Mouse (Mus musculus) midbrain, embryonic 16.5 days (tissue): ENCODE measurements around the gene Rhoa. TPM values are rescaled to one million over a fixed set of nuclear protein-coding genes. Genes with fewer than 3 reads are reported as not detected.
"Not testable (repeated sequence)": the region's sequence is repeated elsewhere in the genome, so short reads cannot be mapped to it uniquely, and the experiment has no call there.

ENCODE experiments used
- ATAC-seq: fragments of 200-750 bp; cut with Nextera tagmentation; 2 replicates; pipeline ENCODE4 v1.8.0; 2017; ENCODE audit warnings: moderate TSS enrichment
- H3K27ac ChIP-seq: fragments of 300-500 bp; sonication (generic); 2 replicates; pipeline ENCODE4 v1.5.1; 2014; ENCODE audit warnings: mild to moderate bottlenecking, low read length, mixed read lengths
- H3K27me3 ChIP-seq: fragments of 300-500 bp; sonication (generic); 2 replicates; pipeline ENCODE4 v1.6.1; 2014; ENCODE audit warnings: low read depth, low read length, mixed read lengths; ENCODE audit not compliant: control insufficient read depth, insufficient read depth
- H3K36me3 ChIP-seq: fragments of 300-500 bp; sonication (generic); 2 replicates; pipeline ENCODE4 v1.6.1; 2014; ENCODE audit warnings: mild to moderate bottlenecking, low read length, moderate library complexity, mixed read lengths; ENCODE audit not compliant: control insufficient read depth, insufficient read depth
- H3K4me1 ChIP-seq: fragments of 300-500 bp; sonication (generic); 2 replicates; pipeline ENCODE4 v1.6.1; 2014; ENCODE audit warnings: mild to moderate bottlenecking, low read length, mixed read lengths; ENCODE audit not compliant: control insufficient read depth, insufficient read depth
- H3K4me2 ChIP-seq: fragments of 300-500 bp; sonication (generic); 2 replicates; pipeline ENCODE4 v1.6.1; 2014; ENCODE audit warnings: mild to moderate bottlenecking, low read length, mixed read lengths
- H3K4me3 ChIP-seq: fragments of 300-500 bp; sonication (generic); 2 replicates; pipeline ENCODE4 v1.5.1; 2014; ENCODE audit warnings: low read depth, mild to moderate bottlenecking, low read length, moderate library complexity, mixed read lengths
- H3K9ac ChIP-seq: fragments of 300-500 bp; sonication (generic); 2 replicates; pipeline ENCODE4 v1.6.1; 2014; ENCODE audit warnings: low read depth, low read length, mixed read lengths
- H3K9me3 ChIP-seq: fragments of 300-500 bp; sonication (generic); replicated peaks from 2 replicates; pipeline ENCODE4 v1.6.1; 2014; ENCODE audit warnings: mild to moderate bottlenecking, low read length, mixed read lengths; ENCODE audit not compliant: control insufficient read depth, poor library complexity, severe bottlenecking
- WGBS: fragments of 180-500 bp; shearing (Covaris S2); extraction: QIAGEN DNeasy Blood & Tissue Kit; methylation state at CpG from one replicate; pipeline ENCODE4 v1.1.7; 2014; 5-methylcytosine and 5-hydroxymethylcytosine counted together
- polyA plus RNA-seq: library from polyadenylated mRNA; unstranded; fragments of >200 nt; fragmentation: Nextera tagmentation; extraction: Ambion mirVana; gene quantifications from 2 replicates; pipeline ENCODE4 v1.2.1, GENCODE M21; 2015

The Rhoa gene
- polyA plus RNA-seq, 1 experiment from 2014 or later = 273 TPM

DNA sequence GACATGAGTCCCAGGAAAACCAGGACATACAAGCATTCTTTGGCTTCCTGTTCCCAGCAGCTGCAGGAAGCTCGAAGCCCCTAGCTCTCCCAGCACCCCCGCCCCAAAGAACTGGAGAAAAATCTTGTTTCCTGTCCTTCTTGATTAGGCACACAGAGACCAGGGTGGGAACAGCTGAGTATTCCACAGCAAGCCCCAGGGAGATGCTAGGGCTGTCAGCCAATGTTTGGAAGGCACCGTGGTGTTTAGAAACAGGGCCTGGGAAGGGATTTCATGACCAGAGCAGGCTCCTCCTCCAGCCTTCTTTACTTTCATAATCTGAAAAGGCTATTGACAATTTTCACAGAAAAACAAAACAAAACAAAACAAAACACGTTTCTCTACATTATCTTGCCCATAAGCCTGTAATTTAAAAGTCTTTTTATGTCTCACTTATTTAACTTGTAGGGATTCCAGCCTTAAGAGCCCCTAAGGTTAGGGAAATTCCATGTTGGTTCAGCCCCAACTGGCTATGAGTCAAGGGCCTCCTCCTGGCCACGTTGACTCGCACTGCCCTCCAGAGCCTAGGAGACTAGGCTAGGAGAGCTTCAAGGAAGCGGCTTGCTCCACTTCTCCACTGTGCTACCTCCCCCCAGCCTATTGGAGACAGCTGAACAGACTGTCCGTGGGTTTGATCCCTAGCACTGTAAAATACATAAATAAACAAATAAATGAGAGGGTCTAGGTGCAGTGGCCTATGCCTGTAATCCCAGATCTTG is 25.7 kb upstream of the Rhoa start:
- Histone ChIP-seq H3K4me3 (no peak overlapping the region), H3K4me1 (no peaks in the 10 kb centered on the region), H3K9ac (no peak overlapping the region), H3K4me2 (no peak overlapping the region), H3K36me3 (no peaks in the 10 kb centered on the region), H3K27me3 (no peaks in the 10 kb centered on the region), H3K9me3 (no peaks in the 10 kb centered on the region), H3K27ac (no peak overlapping the region)
- ATAC-seq = no peak
- 40% methylated on average over 8 of the region's 8 CpGs for WGBS

DNA sequence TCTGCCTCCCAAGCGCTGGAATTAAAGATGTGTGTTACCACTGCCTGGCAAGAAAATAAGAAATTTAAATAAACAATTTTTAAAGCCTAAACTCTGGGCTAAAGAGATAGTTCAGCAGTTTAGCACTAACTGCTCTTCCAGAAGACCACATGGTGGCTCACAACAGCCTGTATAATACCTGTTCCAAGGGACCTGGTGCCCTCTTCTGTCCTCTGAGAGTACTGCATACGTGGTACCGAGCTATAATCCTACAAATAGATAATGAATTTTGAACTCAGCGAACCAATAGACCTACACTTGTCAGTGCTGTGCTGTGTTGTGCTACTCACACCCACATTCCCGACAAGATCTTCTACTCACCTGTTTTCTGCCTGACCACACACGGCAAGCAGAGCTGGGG is 21.5 kb upstream of the Rhoa start:
- no peaks in the 10 kb centered on the region for H3K36me3 ChIP-seq
- no peak overlapping the region for H3K9ac ChIP-seq
- H3K4me2 ChIP-seq = no peak overlapping the region
- no peak overlapping the region for H3K4me3 ChIP-seq
- ATAC-seq = peak; percentile 77; the same call in 1 of the 2 replicates
- peaks cover under 1% of the 10 kb centered on the region; the same call in 1 of the 2 replicates for H3K4me1 ChIP-seq
- no peaks in the 10 kb centered on the region for H3K9me3 ChIP-seq
- no peak overlapping the region for H3K27ac ChIP-seq
- WGBS = 17% methylated on average over 6 of the region's 6 CpGs
- H3K27me3 ChIP-seq = no peaks in the 10 kb centered on the region

DNA sequence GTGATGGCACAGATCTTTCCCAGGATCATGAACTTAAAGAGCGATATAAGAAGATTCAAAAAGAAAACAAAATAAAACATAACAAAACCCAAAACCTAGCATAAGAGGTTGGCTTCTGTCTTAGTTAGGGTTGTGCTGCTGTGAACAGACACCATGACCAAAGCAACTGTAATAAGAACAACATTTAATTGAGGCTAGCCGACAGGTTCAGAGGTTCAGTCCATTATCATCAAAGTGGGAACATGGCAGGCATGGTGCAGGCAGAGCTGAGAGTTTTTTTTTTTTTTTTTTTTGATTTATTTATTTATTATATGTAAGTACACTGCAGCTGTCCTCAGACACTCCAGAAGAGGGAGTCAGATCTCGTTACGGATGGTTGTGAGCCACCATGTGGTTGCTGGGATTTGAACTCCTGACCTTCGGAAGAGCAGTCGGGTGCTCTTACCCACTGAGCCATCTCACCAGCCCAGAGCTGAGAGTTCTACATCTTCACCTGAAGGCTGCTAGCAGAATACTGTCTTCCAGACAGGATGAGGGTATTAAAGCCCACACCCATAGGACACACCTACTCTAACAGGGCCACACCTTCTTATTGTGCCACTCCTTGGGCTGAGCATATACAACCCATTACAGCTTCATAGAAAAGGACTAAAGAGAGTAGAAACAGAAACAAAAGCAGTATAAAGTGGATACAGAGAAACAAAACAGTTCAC is 18.2 kb upstream of the Rhoa start:
- H3K4me3 ChIP-seq, H3K9ac ChIP-seq, H3K9me3 ChIP-seq, H3K4me2 ChIP-seq, H3K36me3 ChIP-seq, ATAC-seq, H3K27me3 ChIP-seq, H3K27ac ChIP-seq: not testable (repeated sequence)
- 87% methylated on average over 4 of the region's 6 CpGs for WGBS
- peaks cover 11% of the 10 kb centered on the region for H3K4me1 ChIP-seq

DNA sequence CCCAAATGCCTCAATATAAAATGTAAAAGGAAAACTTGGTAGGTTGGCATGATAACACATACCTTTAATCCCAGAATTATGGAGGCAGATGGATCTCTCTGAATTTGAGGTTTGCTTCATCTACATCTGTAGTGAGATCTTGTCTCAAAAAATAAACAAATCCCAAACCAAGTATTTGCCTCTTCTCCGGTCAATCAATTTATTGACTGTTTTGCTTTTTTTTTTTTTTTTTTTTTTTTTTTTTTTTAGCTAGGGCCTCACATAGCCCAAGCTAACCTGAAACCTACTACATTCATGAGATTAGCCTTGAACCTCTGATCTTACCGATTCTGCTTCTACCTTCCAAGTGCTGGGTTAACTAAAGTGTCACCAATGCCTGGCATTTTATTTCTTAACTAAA is 16.6 kb upstream of the Rhoa start:
- Histone ChIP-seq H3K9me3 (no peaks in the 10 kb centered on the region), H3K9ac (peak overlapping the region; percentile 60; the same call in 1 of the 2 replicates), H3K36me3 (peaks cover 8% of the 10 kb centered on the region), H3K4me3 (peak overlapping the region; percentile 62), H3K4me1 (peaks cover 11% of the 10 kb centered on the region), H3K4me2 (peak overlapping the region; percentile 52), H3K27ac (peak overlapping the region; percentile 87; the same call in 1 of the 2 replicates), H3K27me3 (no peaks in the 10 kb centered on the region)
- ATAC-seq = no peak
- 71% methylated on average over 2 of the region's 2 CpGs for WGBS

DNA sequence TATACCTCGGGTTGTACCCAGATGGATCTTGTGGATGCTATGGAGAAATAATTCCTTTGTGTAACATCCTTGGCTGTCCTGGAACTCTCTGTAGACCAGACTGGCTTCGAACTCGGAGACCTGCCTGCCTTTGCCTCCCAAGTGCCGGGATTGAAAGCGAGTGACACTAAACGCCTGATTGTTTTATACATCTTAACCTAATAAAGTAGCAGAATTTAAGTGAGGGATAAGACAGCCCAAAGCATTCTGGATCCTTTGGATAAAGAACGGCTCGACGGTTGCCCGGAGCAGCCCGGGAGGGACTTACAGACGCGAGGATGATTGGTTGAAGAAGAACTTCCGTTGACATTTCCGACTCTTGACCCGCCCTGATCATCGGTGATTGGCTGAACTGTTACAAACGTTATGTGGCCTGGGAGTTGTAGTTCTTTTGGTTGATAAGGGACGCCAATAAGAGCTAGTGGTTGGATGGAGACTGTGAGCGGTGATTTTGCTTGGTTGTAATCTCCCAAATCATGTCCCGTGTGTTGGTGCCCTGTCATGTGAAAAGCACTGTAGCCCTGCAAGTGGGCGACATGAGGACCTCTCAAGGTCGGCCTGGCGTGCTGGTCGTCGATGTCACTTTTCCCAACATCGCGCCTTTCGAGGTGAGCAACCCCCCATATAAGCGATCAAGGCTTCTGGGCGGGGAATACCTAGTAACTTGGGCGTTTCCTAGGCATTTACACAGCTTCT is 15.7 kb upstream of the Rhoa start, which contains the start of gene Nicn1:
TSS of gene Nicn1 (plus strand) at position 414 of the 735 bp plus-strand sequence.
- peak within 1 kb of the TSS; percentile 87 for H3K27ac ChIP-seq
- H3K27me3 ChIP-seq = no peaks in the 10 kb centered on the region
- peak; percentile 97 for ATAC-seq
- H3K4me1 ChIP-seq = peaks cover 11% of the 10 kb centered on the region
- H3K4me3 ChIP-seq = peak within 1 kb of the TSS; percentile 62
- H3K9me3 ChIP-seq = no peaks in the 10 kb centered on the region
- H3K9ac ChIP-seq = peak within 1 kb of the TSS; percentile 70
- H3K4me2 ChIP-seq = peak within 1 kb of the TSS; percentile 75
- peaks cover 13% of the 10 kb centered on the region for H3K36me3 ChIP-seq
- under 1% methylated on average over 32 of the region's 32 CpGs for WGBS

DNA sequence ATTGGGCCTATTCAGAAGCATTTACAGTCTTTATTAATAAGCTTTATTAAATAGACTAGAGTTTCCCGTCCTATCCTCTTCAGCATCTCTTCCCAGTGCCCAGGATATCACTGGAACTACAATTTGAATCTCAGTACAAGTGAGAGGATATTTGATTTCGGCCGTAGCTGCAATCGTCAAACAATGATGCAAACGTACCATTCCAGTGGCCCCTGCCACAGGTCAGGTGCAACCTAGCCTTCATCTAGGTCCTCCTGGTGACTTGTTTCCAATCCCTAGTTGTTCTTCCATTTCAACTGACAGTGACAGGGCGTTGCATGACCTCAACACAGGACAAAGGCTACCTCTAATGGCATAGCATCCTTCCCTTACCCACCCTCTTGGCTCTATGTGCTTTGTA is 15.2 kb upstream of the Rhoa start:
- 39% methylated on average over 6 of the region's 6 CpGs for WGBS
- H3K4me3 ChIP-seq = peak overlapping the region; percentile 62
- H3K9ac ChIP-seq = peak overlapping the region; percentile 70
- H3K36me3 ChIP-seq = peaks cover 19% of the 10 kb centered on the region
- peak overlapping the region; percentile 87 for H3K27ac ChIP-seq
- H3K4me2 ChIP-seq = peak overlapping the region; percentile 75
- peaks cover 11% of the 10 kb centered on the region for H3K4me1 ChIP-seq
- no peaks in the 10 kb centered on the region for H3K27me3 ChIP-seq
- ATAC-seq = peak; percentile 4; the same call in 1 of the 2 replicates
- H3K9me3 ChIP-seq = no peaks in the 10 kb centered on the region

DNA sequence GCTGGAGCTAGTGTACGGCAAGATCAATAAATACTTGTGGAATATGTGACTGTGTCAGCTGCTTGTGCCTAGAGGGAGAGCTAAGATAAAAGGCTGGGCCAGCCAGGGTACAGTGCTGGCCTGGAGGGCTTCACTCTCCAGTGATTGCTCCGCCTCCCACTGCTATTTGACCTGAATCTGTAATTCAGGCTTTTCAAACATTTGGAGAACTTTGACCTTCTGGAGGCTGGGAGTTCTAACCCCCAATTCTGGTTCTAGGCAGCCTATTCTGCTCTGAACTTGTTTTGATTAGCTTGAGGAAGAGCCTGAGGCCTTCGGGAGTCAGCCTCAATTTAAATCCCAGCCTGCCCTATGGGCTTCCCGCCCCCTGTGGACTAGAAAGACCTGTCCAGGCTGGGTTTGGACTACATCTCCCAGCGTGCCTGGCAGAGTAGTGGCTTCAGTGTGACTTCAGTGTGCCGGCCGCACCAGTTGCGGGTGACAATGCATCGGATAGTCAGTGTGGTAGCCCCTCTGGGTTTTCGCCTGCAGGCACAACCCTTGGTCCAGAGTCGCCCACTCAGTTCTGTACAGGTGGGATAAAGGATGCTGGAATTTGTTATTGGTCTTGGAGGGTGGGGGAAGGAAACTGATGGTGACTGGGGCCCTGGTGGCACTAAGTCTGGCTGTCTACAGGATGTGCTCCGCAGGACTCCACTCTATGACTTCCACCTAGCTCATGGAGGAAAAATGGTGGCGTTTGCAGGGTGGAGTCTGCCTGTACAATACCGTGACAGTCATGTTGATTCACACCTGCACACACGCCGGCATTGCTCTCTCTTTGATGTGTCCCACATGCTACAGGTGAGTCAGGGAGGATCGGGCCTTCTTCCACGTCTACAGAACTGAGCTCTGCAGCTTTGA is 9.2 kb upstream of the Rhoa start, which contains the start of gene Amt:
TSS of gene Amt (plus strand) at position 401 of the 903 bp plus-strand sequence.
- H3K4me3 ChIP-seq = peak within 1 kb of the TSS; percentile 18
- no peaks in the 10 kb centered on the region for H3K9me3 ChIP-seq
- no peaks in the 10 kb centered on the region for H3K27me3 ChIP-seq
- peak within 1 kb of the TSS; percentile 37 for H3K4me2 ChIP-seq
- whole genome bisulfite sequencing = 18% methylated on average over 18 of the region's 18 CpGs
- peak; percentile 75 for ATAC-seq
- H3K9ac ChIP-seq = no peak within 1 kb of the TSS
- H3K4me1 ChIP-seq = no peaks in the 10 kb centered on the region; the same call in 1 of the 2 replicates
- H3K36me3 ChIP-seq = peaks cover 28% of the 10 kb centered on the region
- peak within 1 kb of the TSS; percentile 42 for H3K27ac ChIP-seq

DNA sequence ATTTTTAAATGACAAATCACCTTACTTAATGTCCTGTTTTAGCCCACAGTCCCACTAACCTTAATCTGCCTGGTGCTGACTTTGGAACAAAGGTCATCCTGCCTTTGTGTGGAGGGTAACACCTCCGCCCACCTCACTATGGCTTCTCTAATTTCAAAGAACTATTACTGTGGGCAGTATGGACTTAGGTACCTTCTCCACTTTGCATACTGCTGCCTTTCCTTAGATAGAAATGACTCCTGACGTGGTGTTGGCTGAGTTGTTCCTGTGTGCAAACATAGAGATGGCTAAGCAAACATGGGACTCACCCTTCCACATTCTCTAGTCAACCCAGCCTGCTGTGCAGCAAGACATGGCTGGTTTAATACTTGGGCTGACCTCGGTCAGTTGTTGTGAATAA is 4.1 kb upstream of the Rhoa start:
- no peak for ATAC-seq
- peaks cover 9% of the 10 kb centered on the region; the same call in 1 of the 2 replicates for H3K4me1 ChIP-seq
- no peak overlapping the region for H3K4me3 ChIP-seq
- H3K27ac ChIP-seq = no peak overlapping the region
- H3K9me3 ChIP-seq = no peaks in the 10 kb centered on the region
- no peak overlapping the region for H3K4me2 ChIP-seq
- no peaks in the 10 kb centered on the region for H3K27me3 ChIP-seq
- H3K36me3 ChIP-seq = peaks cover 12% of the 10 kb centered on the region; the same call in 1 of the 2 replicates
- H3K9ac ChIP-seq = no peak overlapping the region
- 81% methylated on average over 3 of the region's 3 CpGs for WGBS
